Mouse (Mus musculus) midbrain, embryonic 14.5 days (tissue): ENCODE measurements around the gene Lrrc58. TPM values are rescaled to one million over a fixed set of nuclear protein-coding genes. Genes with fewer than 3 reads are reported as not detected.

Experiments used
- ATAC-seq: fragments of 200-750 bp; cut with Nextera tagmentation; 2 replicates; pipeline ENCODE4 v1.8.0; 2017; ENCODE audit warnings: moderate number of reproducible peaks, moderate library complexity; ENCODE audit not compliant: low FRiP score, low TSS enrichment
- DNase-seq: peaks from one replicate; pipeline ENCODE4 v3.0.0-alpha.2; 2015
- H3K27ac ChIP-seq: fragments of 300-500 bp; sonication (generic); replicated peaks from 2 replicates; pipeline ENCODE4 v1.5.1; 2014; ENCODE audit warnings: mild to moderate bottlenecking, low read depth, low read length, moderate library complexity
- H3K27me3 ChIP-seq: fragments of 300-500 bp; sonication (generic); 2 replicates; pipeline ENCODE4 v1.6.1; 2014; ENCODE audit warnings: low read length, control low read depth, mixed read lengths; ENCODE audit not compliant: control insufficient read depth, insufficient read depth
- H3K36me3 ChIP-seq: fragments of 300-500 bp; sonication (generic); 2 replicates; pipeline ENCODE4 v1.6.1; 2014; ENCODE audit warnings: low read length, control low read depth; ENCODE audit not compliant: control insufficient read depth, insufficient read depth
- H3K4me1 ChIP-seq: fragments of 300-500 bp; sonication (generic); 2 replicates; pipeline ENCODE4 v1.6.1; 2014; ENCODE audit warnings: mild to moderate bottlenecking, antibody characterized with exemption, low read length, control low read depth; ENCODE audit not compliant: control insufficient read depth, insufficient read depth
- H3K4me2 ChIP-seq: fragments of 300-500 bp; sonication (generic); 2 replicates; pipeline ENCODE4 v1.6.1; 2014; ENCODE audit warnings: mild to moderate bottlenecking, low read length, moderate library complexity
- H3K4me3 ChIP-seq: fragments of 300-500 bp; sonication (generic); replicated peaks from 2 replicates; pipeline ENCODE4 v1.5.1; 2014; ENCODE audit warnings: low read depth, low read length
- H3K9ac ChIP-seq: fragments of 300-500 bp; sonication (generic); replicated peaks from 2 replicates; pipeline ENCODE4 v1.6.1; 2014; ENCODE audit warnings: mild to moderate bottlenecking, low read length, moderate library complexity
- H3K9me3 ChIP-seq: fragments of 300-500 bp; sonication (generic); 2 replicates; pipeline ENCODE4 v1.6.1; 2016; ENCODE audit warnings: low read length, control low read depth, mixed read lengths; ENCODE audit not compliant: control insufficient read depth
- WGBS: fragments of 180-500 bp; shearing (Covaris S2); extraction: QIAGEN DNeasy Blood & Tissue Kit; methylation state at CpG from one replicate; pipeline ENCODE4 v1.1.7; 2014; 5-methylcytosine and 5-hydroxymethylcytosine counted together
- polyA plus RNA-seq: library from polyadenylated mRNA; unstranded; fragments of >200 nt; fragmentation: Nextera tagmentation; extraction: Ambion mirVana; gene quantifications from 2 replicates; pipeline ENCODE4 v1.2.1, GENCODE M21; 2014

Lrrc58 gene
- polyA plus RNA-seq, 1 experiment from 2014 or later = 46.6 TPM

DNA sequence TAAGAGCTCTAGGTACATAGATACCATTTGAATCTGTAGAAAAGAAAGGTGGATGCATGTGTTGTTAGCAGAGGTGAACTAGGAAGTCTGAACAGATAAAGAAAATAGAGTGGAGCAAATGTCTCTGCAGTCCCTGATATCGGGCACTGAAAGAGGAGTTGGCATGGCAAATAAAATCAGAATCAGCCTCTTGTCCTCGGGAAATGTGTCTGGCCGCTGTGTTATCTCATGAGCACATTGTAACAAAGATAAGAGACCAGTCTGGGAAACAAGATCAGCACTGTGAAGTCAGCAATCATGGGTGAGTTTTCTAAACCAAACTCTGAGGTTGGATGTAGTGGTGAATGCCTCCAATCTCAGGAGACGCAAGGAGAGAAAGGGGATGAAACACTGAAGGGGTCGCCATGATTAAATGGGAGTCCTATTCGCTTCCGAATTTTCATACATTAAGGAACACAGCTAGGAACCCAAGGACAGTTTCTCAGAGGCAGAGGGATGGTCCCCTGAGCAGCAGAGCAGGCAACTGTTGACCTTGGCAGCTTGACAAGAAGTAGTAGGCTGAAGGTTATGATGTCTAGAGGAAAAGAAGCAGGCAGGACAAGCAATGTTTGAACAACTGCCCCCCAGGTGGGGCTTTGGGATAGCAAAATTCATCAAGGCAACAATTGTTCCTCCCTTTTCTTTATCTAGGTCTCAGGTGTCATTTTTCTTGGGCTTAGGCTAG is 22.8 kb upstream of the Lrrc58 start:
- H3K9me3 ChIP-seq = no peaks in the 10 kb centered on the region
- H3K9ac ChIP-seq = no peak overlapping the region
- H3K36me3 ChIP-seq = no peaks in the 10 kb centered on the region
- DNase-seq (no peak), ATAC-seq (no peak)
- no peak overlapping the region for H3K4me2 ChIP-seq
- H3K4me3 ChIP-seq = no peak overlapping the region
- 88% methylated on average over 7 of the region's 7 CpGs for WGBS
- no peak overlapping the region for H3K27ac ChIP-seq
- H3K27me3 ChIP-seq = no peaks in the 10 kb centered on the region
- H3K4me1 ChIP-seq = no peaks in the 10 kb centered on the region

DNA sequence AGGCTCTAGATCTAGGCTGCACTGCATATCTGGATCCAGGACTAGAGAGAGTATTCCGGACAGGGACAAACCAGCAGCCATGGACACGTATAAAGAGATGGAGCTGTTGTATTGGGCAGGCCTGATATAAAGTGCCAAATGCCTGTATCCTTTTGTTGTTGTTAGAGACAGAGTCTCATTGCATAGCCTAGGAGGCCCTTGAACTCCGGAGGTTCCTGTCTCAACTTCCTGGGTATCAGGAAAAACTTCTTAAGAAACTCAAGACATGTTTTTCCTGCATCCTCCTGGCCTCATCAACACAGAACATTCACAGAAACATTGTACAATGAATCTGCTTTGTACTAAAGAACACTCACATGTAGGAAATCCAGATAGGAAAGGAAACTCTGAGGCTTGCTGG is 21.1 kb upstream of the Lrrc58 start:
- Histone ChIP-seq H3K36me3 (no peaks in the 10 kb centered on the region), H3K4me3 (no peak overlapping the region), H3K4me1 (no peaks in the 10 kb centered on the region), H3K27me3 (no peaks in the 10 kb centered on the region), H3K4me2 (no peak overlapping the region), H3K27ac (no peak overlapping the region), H3K9me3 (no peaks in the 10 kb centered on the region), H3K9ac (no peak overlapping the region)
- DNase-seq = no peak
- ATAC-seq = no peak
- WGBS = 90% methylated on average over 3 of the region's 3 CpGs

DNA sequence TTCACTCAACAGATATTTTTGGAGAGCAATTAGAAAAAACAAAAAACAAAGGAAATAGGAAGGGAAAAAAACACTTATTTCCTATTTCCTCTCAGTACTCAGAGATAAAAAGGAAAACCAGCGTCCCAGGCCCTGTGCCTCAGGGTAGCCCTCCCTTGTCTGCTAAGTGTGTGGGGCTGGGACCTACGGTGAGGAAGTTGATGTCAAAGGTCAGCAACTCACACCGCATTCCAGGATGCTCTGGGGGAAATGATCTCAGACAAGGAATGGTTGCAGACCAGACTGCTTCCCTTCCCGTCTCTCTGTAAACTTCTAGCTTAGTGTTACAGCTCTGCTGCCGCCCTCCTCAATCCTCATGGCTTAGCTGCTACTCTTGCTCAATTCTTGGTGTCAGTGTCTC is 16.8 kb upstream of the Lrrc58 start:
- Histone ChIP-seq H3K9me3 (no peaks in the 10 kb centered on the region), H3K4me3 (no peak overlapping the region), H3K27me3 (no peaks in the 10 kb centered on the region), H3K36me3 (no peaks in the 10 kb centered on the region), H3K4me1 (no peaks in the 10 kb centered on the region), H3K4me2 (no peak overlapping the region), H3K27ac (no peak overlapping the region), H3K9ac (no peak overlapping the region)
- WGBS = 60% methylated on average over 5 of the region's 5 CpGs
- ATAC-seq (no peak), DNase-seq (no peak)

DNA sequence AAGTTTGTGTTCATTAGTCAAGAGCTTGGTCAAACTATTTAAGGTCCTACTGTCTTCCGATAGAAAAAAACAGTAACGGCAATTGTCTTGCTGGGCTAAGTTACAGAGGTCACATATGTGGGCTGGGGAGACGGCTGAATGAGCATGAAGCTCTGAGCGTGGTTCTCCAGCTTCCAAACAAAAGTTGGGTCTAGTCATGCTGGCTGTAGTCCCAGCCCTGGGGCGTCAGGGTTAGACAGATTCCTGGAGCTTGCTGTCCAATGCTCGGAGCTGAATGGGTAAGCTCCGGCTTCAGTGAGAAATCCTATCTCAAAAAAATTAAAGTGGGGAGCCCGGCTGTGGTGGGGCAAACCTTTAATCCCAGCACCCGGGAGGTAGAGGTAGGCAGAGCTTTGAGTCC is 14.9 kb upstream of the Lrrc58 start:
- ATAC-seq = no peak
- no peaks in the 10 kb centered on the region for H3K27me3 ChIP-seq
- H3K9ac ChIP-seq = no peak overlapping the region
- H3K36me3 ChIP-seq = no peaks in the 10 kb centered on the region
- H3K9me3 ChIP-seq = no peaks in the 10 kb centered on the region
- WGBS = 79% methylated on average over 9 of the region's 9 CpGs
- H3K27ac ChIP-seq = no peak overlapping the region
- H3K4me2 ChIP-seq = no peak overlapping the region
- DNase-seq = peak; percentile 17
- H3K4me3 ChIP-seq = no peak overlapping the region
- H3K4me1 ChIP-seq = no peaks in the 10 kb centered on the region

DNA sequence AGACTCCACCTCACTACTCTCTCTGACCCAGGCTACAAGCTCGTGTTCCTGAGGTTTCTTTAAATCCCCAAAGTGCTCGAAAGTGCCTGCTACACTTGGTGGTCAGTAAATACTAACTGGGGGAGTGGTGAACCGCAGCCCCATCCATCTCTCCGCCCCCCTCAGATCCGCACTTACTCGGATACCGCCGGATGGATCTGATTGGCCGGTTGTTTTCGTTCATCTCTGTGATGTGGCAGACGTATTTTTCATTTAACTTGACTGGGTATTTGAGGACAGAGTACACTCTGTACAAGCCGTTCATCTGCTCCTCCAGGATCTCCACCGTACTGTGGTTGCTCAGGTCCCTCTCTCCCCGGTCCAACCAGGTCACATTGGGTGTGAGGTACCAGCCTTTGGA is 14.1 kb upstream of the Lrrc58 start:
- DNase-seq (no peak), ATAC-seq (no peak)
- Histone ChIP-seq H3K36me3 (no peaks in the 10 kb centered on the region), H3K9ac (no peak overlapping the region), H3K27ac (no peak overlapping the region), H3K4me1 (no peaks in the 10 kb centered on the region), H3K9me3 (no peaks in the 10 kb centered on the region), H3K4me2 (no peak overlapping the region), H3K4me3 (no peak overlapping the region), H3K27me3 (no peaks in the 10 kb centered on the region)
- WGBS = 78% methylated on average over 14 of the region's 14 CpGs

DNA sequence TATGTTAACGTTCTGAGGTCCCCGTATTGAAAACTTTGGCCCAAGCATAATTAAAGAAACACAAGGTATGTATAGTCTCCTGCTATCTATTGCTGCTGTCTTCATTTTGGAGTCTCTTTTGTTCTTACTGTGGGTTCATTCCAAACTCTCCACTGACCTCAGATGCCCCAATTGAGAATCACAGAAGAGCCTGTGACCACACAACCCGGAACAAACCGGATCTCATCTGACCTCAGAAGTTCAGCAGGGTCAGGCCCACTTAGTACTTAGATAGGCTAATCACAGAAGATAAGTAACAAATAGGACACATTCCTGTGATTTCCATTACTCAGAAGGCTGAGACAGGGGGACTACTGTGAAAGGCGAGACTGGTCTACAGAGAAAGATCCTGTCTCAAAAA is 13.6 kb upstream of the Lrrc58 start:
- H3K27ac ChIP-seq = no peak overlapping the region
- no peaks in the 10 kb centered on the region for H3K36me3 ChIP-seq
- no peak overlapping the region for H3K4me3 ChIP-seq
- no peak for ATAC-seq
- 86% methylated on average over 5 of the region's 5 CpGs for WGBS
- no peak for DNase-seq
- H3K9ac ChIP-seq = no peak overlapping the region
- H3K9me3 ChIP-seq = no peaks in the 10 kb centered on the region
- no peak overlapping the region for H3K4me2 ChIP-seq
- H3K4me1 ChIP-seq = no peaks in the 10 kb centered on the region
- H3K27me3 ChIP-seq = no peaks in the 10 kb centered on the region

DNA sequence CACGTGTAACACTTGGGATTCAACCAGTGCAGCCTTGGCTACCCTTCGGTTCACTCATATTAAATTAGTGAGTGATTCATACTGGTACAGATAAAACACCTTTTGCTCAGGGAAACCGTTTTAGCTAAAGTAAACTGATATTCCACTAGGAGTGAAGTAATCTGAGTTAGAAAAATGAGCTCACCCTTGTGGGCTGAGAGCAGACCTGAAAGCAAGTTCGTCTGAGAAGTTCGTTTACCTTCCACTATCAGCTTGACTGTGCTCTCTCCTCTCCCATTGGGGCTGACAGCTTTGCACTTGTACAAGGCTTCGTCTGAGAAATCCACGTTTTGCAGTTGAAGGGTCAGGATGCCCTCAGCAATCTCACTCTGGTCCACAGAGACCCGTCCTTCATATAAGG is 12.6 kb upstream of the Lrrc58 start:
- Histone ChIP-seq H3K27me3 (no peaks in the 10 kb centered on the region), H3K27ac (no peak overlapping the region), H3K4me3 (no peak overlapping the region), H3K4me1 (no peaks in the 10 kb centered on the region), H3K9ac (no peak overlapping the region), H3K9me3 (no peaks in the 10 kb centered on the region), H3K4me2 (no peak overlapping the region), H3K36me3 (no peaks in the 10 kb centered on the region)
- 81% methylated on average over 8 of the region's 8 CpGs for WGBS
- DNase-seq (no peak), ATAC-seq (no peak)

DNA sequence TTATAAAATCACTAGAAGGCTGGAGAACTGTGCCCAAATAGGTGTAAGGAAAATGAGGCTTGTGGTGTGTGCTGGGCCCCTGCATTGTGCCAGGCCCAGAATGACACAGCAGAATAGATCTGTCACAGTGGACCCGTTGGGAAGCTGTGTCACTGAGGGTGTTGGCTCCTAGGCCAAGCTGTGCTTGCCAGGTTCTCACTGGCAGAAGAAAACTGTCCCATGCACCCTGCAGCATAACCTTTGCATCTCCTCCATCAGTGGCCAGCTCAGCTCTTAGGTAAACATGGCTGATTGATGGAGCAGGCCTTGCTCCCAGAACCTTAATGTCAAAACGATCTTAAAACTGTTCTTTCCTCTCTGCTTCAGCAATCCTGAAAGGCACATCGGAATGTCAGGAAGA is 11.9 kb upstream of the Lrrc58 start:
- Histone ChIP-seq H3K9ac (no peak overlapping the region), H3K4me3 (no peak overlapping the region), H3K36me3 (no peaks in the 10 kb centered on the region), H3K27me3 (no peaks in the 10 kb centered on the region), H3K4me2 (no peak overlapping the region), H3K4me1 (no peaks in the 10 kb centered on the region), H3K9me3 (no peaks in the 10 kb centered on the region), H3K27ac (no peak overlapping the region)
- 76% methylated on average over 3 of the region's 3 CpGs for WGBS
- ATAC-seq (no peak), DNase-seq (no peak)

DNA sequence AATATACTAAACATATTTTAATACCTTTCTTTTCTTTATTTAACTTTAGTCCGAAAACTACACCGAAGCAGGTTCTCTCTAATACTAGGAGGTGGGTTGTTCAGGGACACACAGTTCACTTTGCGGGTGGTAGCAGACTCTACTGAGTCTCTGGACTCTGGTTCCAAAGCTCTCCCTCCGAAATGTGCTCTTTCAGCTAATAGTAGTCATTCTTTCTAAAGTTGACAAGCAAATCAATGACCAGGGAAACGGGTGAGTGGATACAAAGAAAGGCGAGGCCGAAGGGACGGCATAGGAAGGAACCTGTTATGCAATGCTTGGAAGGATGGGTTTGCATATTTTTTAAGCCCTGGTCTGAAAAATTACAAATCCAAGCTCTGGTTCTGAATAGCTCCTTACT is 10.7 kb upstream of the Lrrc58 start:
- ATAC-seq (no peak), DNase-seq (no peak)
- Histone ChIP-seq H3K9me3 (no peaks in the 10 kb centered on the region), H3K4me2 (no peak overlapping the region), H3K36me3 (no peaks in the 10 kb centered on the region), H3K27me3 (no peaks in the 10 kb centered on the region), H3K27ac (no peak overlapping the region), H3K4me1 (no peaks in the 10 kb centered on the region), H3K4me3 (no peak overlapping the region), H3K9ac (no peak overlapping the region)
- WGBS = 54% methylated on average over 8 of the region's 8 CpGs
